Mouse (Mus musculus): Measurements from ENCODE around the gene Lrrc10b. TPM values are rescaled to one million over a fixed set of nuclear protein-coding genes. Genes with fewer than 3 reads are reported as not detected.

Lrrc10b gene
- polyA plus RNA-seq, 1 experiment from 2014 or later = 1.5 TPM

DNA sequence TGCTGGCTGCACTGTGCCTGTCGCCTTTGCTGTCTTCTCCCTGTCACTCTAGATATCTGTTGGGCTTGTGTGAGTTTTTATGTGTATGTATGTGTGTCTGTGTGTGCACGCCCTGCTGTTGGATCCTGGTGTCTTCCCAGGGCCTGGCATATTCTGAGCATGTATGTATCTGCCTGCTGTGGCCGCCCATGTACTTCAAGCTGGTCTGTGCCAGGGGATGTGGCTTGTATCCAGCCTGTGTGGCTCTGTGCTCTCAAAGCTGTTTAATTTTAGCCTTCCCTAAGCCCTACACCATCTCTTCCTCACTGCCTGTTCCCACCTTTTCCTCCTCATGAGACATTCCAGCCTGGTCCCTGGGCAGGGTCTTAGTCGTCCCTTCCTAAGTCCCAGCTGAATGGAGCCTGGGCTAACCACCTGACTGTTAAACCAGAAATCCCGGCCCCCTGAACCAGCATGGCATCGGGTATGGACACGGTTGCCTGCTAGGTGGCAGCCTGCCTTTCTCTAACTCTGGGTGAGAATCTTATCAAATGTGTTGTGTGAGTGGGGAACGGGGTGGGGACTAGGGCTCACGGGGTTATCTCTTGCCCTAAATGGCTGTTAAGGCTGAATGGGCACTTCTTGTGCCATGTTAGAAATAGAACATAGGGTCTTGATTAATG, 23.3 kb downstream of the Lrrc10b start:
- Histone ChIP-seq H3K4me2 (replicated peaks) (no peak overlapping the region), H3K9me3 (ENCODE audit: control insufficient read depth, low read length) (no peaks in the 10 kb centered on the region), H3K4me1 (replicated peaks; ENCODE audit: control insufficient read depth, insufficient read depth, low read length) (no peaks in the 10 kb centered on the region), H3K27me3 (ENCODE audit: control insufficient read depth, insufficient read depth, low read length) (no peaks in the 10 kb centered on the region), H3K4me3 (replicated peaks; ENCODE audit: low read length) (no peak overlapping the region), H3K36me3 (replicated peaks; ENCODE audit: control insufficient read depth, insufficient read depth) (0 out of 2 replicates have a peak, but pooled peaks cover 2% of the 10 kb centered on the region), H3K9ac (no peak overlapping the region), H3K27ac (no peak overlapping the region)
- ATAC-seq (ENCODE audit: low FRiP score) (no peak), DNase-seq (ENCODE audit: low spot score) (no peak)
- 73% methylated on average over 9 of the region's 9 CpGs for WGBS

DNA sequence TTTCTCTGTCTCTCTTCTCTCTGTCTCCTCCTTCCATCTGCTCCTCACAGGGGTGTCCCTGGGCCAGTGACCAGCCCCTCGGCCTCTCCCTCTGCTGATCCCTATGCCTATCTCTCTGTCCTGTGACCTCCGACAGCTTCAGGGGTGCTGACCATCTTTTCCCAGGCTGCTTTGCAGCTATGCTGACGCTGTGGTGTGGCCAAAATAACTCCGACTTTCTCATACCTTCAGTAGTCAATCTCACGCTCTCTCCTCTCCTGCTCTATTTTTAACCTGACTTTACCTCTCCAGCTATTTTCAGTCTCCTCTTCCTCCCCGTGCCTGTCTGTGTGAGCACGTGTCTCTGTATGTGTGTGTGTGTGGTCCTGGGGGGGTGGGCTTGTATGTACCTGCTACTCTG, 24.0 kb downstream of the Lrrc10b start:
- no peaks in the 10 kb centered on the region for H3K9me3 ChIP-seq (ENCODE audit: control insufficient read depth, low read length)
- no peaks in the 10 kb centered on the region for H3K27me3 ChIP-seq (ENCODE audit: control insufficient read depth, insufficient read depth, low read length)
- H3K4me1 ChIP-seq (replicated peaks; ENCODE audit: control insufficient read depth, insufficient read depth, low read length) = no peaks in the 10 kb centered on the region
- WGBS = 84% methylated on average over 7 of the region's 7 CpGs
- H3K27ac ChIP-seq = no peak overlapping the region
- no peaks in the 10 kb centered on the region for H3K36me3 ChIP-seq (replicated peaks; ENCODE audit: control insufficient read depth, insufficient read depth)
- no peak for DNase-seq (ENCODE audit: low spot score)
- no peak overlapping the region for H3K4me3 ChIP-seq (replicated peaks; ENCODE audit: low read length)
- H3K4me2 ChIP-seq (replicated peaks) = no peak overlapping the region
- no peak for ATAC-seq (ENCODE audit: low FRiP score)
- no peak overlapping the region for H3K9ac ChIP-seq

DNA sequence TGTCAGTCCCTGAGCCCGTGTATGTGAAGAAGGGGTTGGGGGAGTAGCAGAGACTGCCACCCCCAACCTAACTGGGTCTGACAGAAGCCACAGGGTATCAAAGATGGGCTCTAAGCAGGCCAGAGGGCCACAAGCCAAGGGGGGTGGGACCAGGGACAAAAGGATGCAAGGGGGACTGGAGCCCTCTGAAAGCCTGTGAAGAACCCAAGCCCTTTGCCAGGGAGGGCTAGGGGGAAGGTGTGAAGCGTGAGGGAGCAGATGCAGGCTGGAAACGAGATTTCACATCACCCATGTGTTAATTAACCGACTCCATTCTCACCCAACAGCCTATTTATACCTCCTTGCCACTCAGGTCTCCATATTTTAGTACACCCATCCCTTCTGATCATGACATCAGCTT, 25.4 kb downstream of the Lrrc10b start:
- no peak overlapping the region for H3K4me2 ChIP-seq (replicated peaks)
- no peaks in the 10 kb centered on the region for H3K9me3 ChIP-seq (ENCODE audit: control insufficient read depth, low read length)
- WGBS = 52% methylated on average over 4 of the region's 4 CpGs
- 0 out of 2 replicates have a peak, but pooled peaks cover 5% of the 10 kb centered on the region for H3K36me3 ChIP-seq (replicated peaks; ENCODE audit: control insufficient read depth, insufficient read depth)
- no peaks in the 10 kb centered on the region for H3K27me3 ChIP-seq (ENCODE audit: control insufficient read depth, insufficient read depth, low read length)
- no peak overlapping the region for H3K9ac ChIP-seq
- ATAC-seq (ENCODE audit: low FRiP score) (no peak), DNase-seq (ENCODE audit: low spot score) (no peak)
- no peak overlapping the region for H3K27ac ChIP-seq
- no peaks in the 10 kb centered on the region for H3K4me1 ChIP-seq (replicated peaks; ENCODE audit: control insufficient read depth, insufficient read depth, low read length)
- no peak overlapping the region for H3K4me3 ChIP-seq (replicated peaks; ENCODE audit: low read length)

DNA sequence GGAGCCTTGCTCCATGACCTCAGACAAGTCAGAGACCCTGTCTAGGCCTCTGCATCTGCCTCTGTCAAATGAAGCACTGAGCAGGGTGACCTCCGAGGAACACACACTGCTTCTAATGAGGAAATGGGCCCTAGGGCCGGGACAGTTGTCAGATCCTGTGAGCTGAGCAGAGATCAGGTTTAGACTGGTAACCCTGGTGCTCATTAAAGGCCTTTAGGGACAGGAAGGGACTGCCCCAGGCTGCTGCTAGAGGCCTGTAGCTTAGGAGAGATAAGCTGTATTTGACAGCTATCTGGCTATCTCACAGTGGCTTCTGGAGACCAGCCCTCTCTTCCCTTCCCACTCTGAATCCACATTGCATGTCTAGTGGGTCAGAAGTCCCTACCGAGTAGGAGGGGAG, 25.9 kb downstream of the Lrrc10b start:
- no peak for DNase-seq (ENCODE audit: low spot score)

DNA sequence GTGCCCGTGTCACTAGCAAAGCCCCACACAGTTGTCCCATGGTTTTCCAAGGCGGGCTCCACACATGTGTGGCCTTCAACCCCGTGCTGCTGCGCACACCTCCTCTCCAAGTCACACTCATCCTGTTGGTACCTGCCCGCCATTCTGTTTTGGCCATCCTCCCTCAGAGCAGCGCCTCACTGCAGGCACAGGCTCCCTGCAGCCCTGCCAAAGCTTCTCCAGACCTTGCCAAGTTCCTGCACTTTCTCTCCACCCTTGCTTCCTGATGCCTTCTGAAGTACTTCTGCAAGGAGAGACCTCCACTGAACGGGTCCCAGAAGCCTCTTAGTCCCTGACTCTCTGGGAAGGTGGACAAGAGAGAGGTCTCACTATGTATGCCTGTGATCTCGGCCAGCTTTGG, 27.9 kb downstream of the Lrrc10b start:
- no peak overlapping the region for H3K4me2 ChIP-seq (replicated peaks)
- H3K4me1 ChIP-seq (replicated peaks; ENCODE audit: control insufficient read depth, insufficient read depth, low read length) = peaks cover 11% of the 10 kb centered on the region; the same call in 1 of the 2 replicates
- 0 out of 2 replicates have a peak, but pooled peaks cover 12% of the 10 kb centered on the region for H3K36me3 ChIP-seq (replicated peaks; ENCODE audit: control insufficient read depth, insufficient read depth)
- WGBS = 90% methylated on average over 8 of the region's 8 CpGs
- DNase-seq (ENCODE audit: low spot score) (no peak), ATAC-seq (ENCODE audit: low FRiP score) (no peak)
- H3K27me3 ChIP-seq (ENCODE audit: control insufficient read depth, insufficient read depth, low read length) = no peaks in the 10 kb centered on the region
- no peak overlapping the region for H3K27ac ChIP-seq
- H3K9ac ChIP-seq = no peak overlapping the region
- H3K4me3 ChIP-seq (replicated peaks; ENCODE audit: low read length) = no peak overlapping the region
- no peaks in the 10 kb centered on the region for H3K9me3 ChIP-seq (ENCODE audit: control insufficient read depth, low read length)

More for the DNA sequence above, 25.9 kb downstream of the Lrrc10b start:
- 48% methylated on average over 3 of the region's 3 CpGs for WGBS
- Histone ChIP-seq H3K4me1 (replicated peaks; ENCODE audit: control insufficient read depth, insufficient read depth, low read length) (no peaks in the 10 kb centered on the region), H3K9me3 (ENCODE audit: control insufficient read depth, low read length) (no peaks in the 10 kb centered on the region), H3K27me3 (ENCODE audit: control insufficient read depth, insufficient read depth, low read length) (no peaks in the 10 kb centered on the region), H3K36me3 (replicated peaks; ENCODE audit: control insufficient read depth, insufficient read depth) (0 out of 2 replicates have a peak, but pooled peaks cover 8% of the 10 kb centered on the region), H3K27ac (no peak overlapping the region), H3K4me3 (replicated peaks; ENCODE audit: low read length) (no peak overlapping the region), H3K9ac (no peak overlapping the region), H3K4me2 (replicated peaks) (no peak overlapping the region)
- ATAC-seq (ENCODE audit: low FRiP score) = no peak

DNA sequence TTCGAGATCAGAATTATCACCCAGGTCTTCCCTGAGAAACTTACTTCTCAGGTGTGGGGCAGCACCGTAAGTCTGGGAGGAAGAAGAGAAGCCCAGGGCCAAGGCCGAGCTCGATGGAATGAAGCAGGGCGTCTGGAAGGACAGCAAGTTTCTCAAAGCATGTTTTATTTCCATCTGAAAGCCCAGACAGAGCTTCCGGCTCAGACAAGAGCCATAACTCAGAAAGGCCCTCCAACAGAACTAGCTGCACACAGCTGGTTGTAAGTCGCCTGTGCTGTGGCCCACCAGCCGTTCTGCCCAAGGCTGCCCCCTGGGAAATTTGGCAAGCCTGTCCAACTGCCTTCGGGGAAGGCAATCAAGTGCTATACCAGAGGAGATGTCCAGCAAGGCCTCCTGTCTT, 29.8 kb downstream of the Lrrc10b start:
- Histone ChIP-seq H3K36me3 (replicated peaks; ENCODE audit: control insufficient read depth, insufficient read depth) (peaks cover 17% of the 10 kb centered on the region; the same call in 1 of the 2 replicates), H3K27me3 (ENCODE audit: control insufficient read depth, insufficient read depth, low read length) (no peaks in the 10 kb centered on the region), H3K4me3 (replicated peaks; ENCODE audit: low read length) (no peak overlapping the region), H3K4me1 (replicated peaks; ENCODE audit: control insufficient read depth, insufficient read depth, low read length) (peaks cover 13% of the 10 kb centered on the region; the same call in 1 of the 2 replicates), H3K27ac (no peak overlapping the region), H3K9me3 (ENCODE audit: control insufficient read depth, low read length) (no peaks in the 10 kb centered on the region), H3K9ac (no peak overlapping the region), H3K4me2 (replicated peaks) (no peak overlapping the region)
- ATAC-seq (ENCODE audit: low FRiP score) = no peak
- no peak for DNase-seq (ENCODE audit: low spot score)
- WGBS = 80% methylated on average over 9 of the region's 9 CpGs

DNA sequence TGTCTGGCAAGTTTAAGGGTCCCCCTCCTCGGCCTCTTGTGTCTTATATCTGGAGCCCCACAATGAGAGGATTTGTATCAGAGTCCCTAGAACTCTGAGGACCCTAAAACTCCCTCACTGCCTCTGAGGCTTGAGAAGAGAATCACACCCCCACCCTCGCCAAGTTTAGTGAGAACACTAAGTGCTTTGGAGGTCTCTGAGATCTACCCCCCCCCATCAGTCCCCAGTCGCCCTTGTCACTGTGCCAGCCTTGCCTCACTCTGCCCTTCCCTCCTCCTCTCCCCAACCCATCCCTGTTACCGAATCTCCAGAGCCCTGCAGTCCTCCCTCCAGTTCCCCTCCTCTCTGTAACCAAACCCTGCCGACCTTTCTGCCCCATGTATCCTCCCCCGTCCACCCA, 30.5 kb downstream of the Lrrc10b start:
- Histone ChIP-seq H3K27ac (no peak overlapping the region), H3K4me3 (replicated peaks; ENCODE audit: low read length) (no peak overlapping the region)

DNA sequence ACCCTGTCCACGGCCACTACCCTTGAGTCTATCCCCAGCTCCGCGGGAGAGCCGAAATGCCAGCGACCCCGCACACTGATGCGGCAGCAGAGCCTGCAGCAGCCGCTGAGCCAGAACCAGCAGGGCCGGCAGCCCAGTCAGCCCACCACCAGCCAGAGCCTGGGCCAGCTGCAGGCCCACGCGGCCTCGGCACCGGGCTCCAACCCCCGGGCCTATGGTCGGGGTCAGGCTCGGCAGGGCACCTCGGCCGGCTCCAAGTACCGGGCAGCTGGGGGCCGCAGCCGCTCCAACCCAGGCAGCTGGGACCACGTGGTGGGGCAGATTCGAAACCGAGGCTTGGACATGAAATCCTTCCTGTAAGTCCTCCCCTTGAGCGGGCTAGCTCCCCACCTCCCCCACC, 31.0 kb downstream of the Lrrc10b start:
- WGBS = 31% methylated on average over 25 of the region's 25 CpGs
- DNase-seq (ENCODE audit: low spot score) (no peak), ATAC-seq (ENCODE audit: low FRiP score) (peak; percentile 14; the same call in 1 of the 2 replicates)
- peaks cover 17% of the 10 kb centered on the region; the same call in 1 of the 2 replicates for H3K36me3 ChIP-seq (replicated peaks; ENCODE audit: control insufficient read depth, insufficient read depth)
- H3K4me3 ChIP-seq (replicated peaks; ENCODE audit: low read length) = no peak overlapping the region
- H3K4me1 ChIP-seq (replicated peaks; ENCODE audit: control insufficient read depth, insufficient read depth, low read length) = peaks cover 19% of the 10 kb centered on the region; the same call in 1 of the 2 replicates
- no peak overlapping the region for H3K4me2 ChIP-seq (replicated peaks)
- no peaks in the 10 kb centered on the region for H3K27me3 ChIP-seq (ENCODE audit: control insufficient read depth, insufficient read depth, low read length)
- no peak overlapping the region for H3K27ac ChIP-seq
- no peaks in the 10 kb centered on the region for H3K9me3 ChIP-seq (ENCODE audit: control insufficient read depth, low read length)
- no peak overlapping the region for H3K9ac ChIP-seq

More for the DNA sequence above, 30.5 kb downstream of the Lrrc10b start:
- H3K9me3 ChIP-seq (ENCODE audit: control insufficient read depth, low read length) = no peaks in the 10 kb centered on the region
- ATAC-seq (ENCODE audit: low FRiP score) (no peak), DNase-seq (ENCODE audit: low spot score) (no peak)
- WGBS = 55% methylated on average over 6 of the region's 6 CpGs
- H3K27me3 ChIP-seq (ENCODE audit: control insufficient read depth, insufficient read depth, low read length) = no peaks in the 10 kb centered on the region
- H3K4me1 ChIP-seq (replicated peaks; ENCODE audit: control insufficient read depth, insufficient read depth, low read length) = peaks cover 18% of the 10 kb centered on the region; the same call in 1 of the 2 replicates
- H3K4me2 ChIP-seq (replicated peaks) = no peak overlapping the region
- H3K36me3 ChIP-seq (replicated peaks; ENCODE audit: control insufficient read depth, insufficient read depth) = peaks cover 17% of the 10 kb centered on the region; the same call in 1 of the 2 replicates
- no peak overlapping the region for H3K9ac ChIP-seq

DNA sequence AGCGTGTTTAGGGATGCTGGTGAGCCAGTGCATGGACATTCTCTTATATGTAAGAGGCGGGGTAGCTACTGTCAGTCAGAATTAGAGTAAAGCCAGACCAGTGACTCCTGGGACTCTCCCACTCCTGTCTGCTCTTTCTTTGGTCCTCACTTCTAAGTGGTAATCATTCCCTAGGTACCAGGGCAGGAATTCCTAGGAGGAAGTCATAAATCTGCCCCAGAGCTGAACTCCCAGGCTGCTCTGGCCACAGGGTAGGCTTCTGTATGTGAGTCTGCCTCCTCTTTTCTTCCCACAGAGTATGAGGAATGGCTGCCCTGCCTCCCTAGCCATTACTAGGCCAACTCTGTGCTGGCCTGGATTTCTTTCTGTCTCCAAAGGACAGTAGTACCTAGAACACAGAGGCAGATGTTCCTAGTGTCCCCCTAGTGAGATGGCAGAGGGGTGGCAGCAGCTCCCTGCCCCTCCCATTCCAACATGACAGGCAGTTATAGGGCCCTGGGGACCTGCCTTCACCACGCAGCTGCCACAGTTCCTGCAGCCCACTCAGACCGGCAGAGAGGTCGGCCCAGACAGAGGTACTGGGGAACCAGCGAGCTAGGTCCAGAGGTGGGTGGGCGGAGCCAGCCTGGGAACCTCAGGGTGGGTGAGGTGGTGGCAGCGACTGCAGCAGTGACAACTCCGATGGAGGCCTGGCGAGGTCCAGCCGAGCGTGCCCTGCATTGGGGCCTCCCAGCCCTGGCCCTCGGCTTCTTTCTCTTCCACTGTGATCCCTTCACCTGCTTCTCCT, 31.6 kb downstream of the Lrrc10b start:
- Histone ChIP-seq H3K4me3 (replicated peaks; ENCODE audit: low read length) (no peak overlapping the region), H3K4me1 (replicated peaks; ENCODE audit: control insufficient read depth, insufficient read depth, low read length) (peaks cover 19% of the 10 kb centered on the region; the same call in 1 of the 2 replicates), H3K9ac (no peak overlapping the region), H3K27me3 (ENCODE audit: control insufficient read depth, insufficient read depth, low read length) (no peaks in the 10 kb centered on the region), H3K9me3 (ENCODE audit: control insufficient read depth, low read length) (no peaks in the 10 kb centered on the region), H3K27ac (no peak overlapping the region), H3K4me2 (replicated peaks) (no peak overlapping the region), H3K36me3 (replicated peaks; ENCODE audit: control insufficient read depth, insufficient read depth) (peaks cover 17% of the 10 kb centered on the region; the same call in 1 of the 2 replicates)
- whole genome bisulfite sequencing = 38% methylated on average over 12 of the region's 13 CpGs
- ATAC-seq (ENCODE audit: low FRiP score) (no peak), DNase-seq (ENCODE audit: low spot score) (no peak)

All from hindbrain, embryonic 14.5 days (tissue).